Mouse (Mus musculus) kidney, adult 2 months (tissue): Measurements from ENCODE around the gene Amy2a5. TPM values are rescaled to one million over a fixed set of nuclear protein-coding genes. Genes with fewer than 3 reads are reported as not detected.
"Not testable (repeated sequence)": the region's sequence is repeated elsewhere in the genome, so short reads cannot be mapped to it uniquely, and the experiment has no call there.

ENCODE experiments used
- DNase-seq: peaks from one replicate; pipeline ENCODE4 v3.0.0; 2021
- H3K27ac ChIP-seq: fragments of 200-500 bp; 2 replicates; pipeline ENCODE4 v1.5.1; 2012; ENCODE audit warnings: low read depth, low read length, control low read depth, inconsistent platforms; ENCODE audit not compliant: insufficient read depth
- H3K27me3 ChIP-seq: fragments of 200-500 bp; replicated peaks from 2 replicates; pipeline ENCODE4 v1.6.1; 2012; ENCODE audit warnings: mild to moderate bottlenecking, moderate library complexity, low read length, inconsistent platforms; ENCODE audit not compliant: control insufficient read depth, insufficient read depth
- H3K36me3 ChIP-seq: fragments of 200-500 bp; 2 replicates; pipeline ENCODE4 v1.6.1; 2012; ENCODE audit warnings: mild to moderate bottlenecking, moderate library complexity, low read length, inconsistent platforms; ENCODE audit not compliant: control insufficient read depth, insufficient read depth
- H3K4me1 ChIP-seq: fragments of 200-500 bp; 2 replicates; pipeline ENCODE4 v1.6.1; 2011; ENCODE audit warnings: low read length; ENCODE audit not compliant: control insufficient read depth, insufficient read depth
- H3K4me3 ChIP-seq: fragments of 200-500 bp; 2 replicates; pipeline ENCODE4 v1.5.1; 2011; ENCODE audit warnings: mild to moderate bottlenecking, low read depth, low read length, control low read depth; ENCODE audit not compliant: insufficient read depth
- CTCF ChIP-seq: fragments of 200-500 bp; conservative IDR thresholded peaks from 2 replicates; pipeline ENCODE4 v1.5.1; 2011; ENCODE audit warnings: low read depth, mild to moderate bottlenecking, control low read depth, low read length, moderate library complexity, mixed read lengths; ENCODE audit not compliant: insufficient read depth, insufficient read length
- POLR2A ChIP-seq: fragments of 200-500 bp; IDR thresholded peaks from one replicate; pipeline ENCODE4 v1.6.1; 2011; ENCODE audit warnings: low read depth, low read length, control low read depth
- WGBS: fragments of 180-500 bp; shearing (Covaris S2); methylation state at CpG from one replicate; pipeline ENCODE4 v1.1.7; 2018; 5-methylcytosine and 5-hydroxymethylcytosine counted together
- polyA plus RNA-seq: library from polyadenylated mRNA; depleted of rRNA; stranded (reverse); fragments of >200 nt; gene quantifications from 2 replicates; pipeline ENCODE4 v1.2.3, GENCODE M21; 2012; rRNA removed

Amy2a5 gene
- not detected in 2 replicates for polyA plus RNA-seq

- DNase-seq, H3K4me1 ChIP-seq, H3K36me3 ChIP-seq, H3K27ac ChIP-seq, H3K4me3 ChIP-seq, H3K27me3 ChIP-seq: not testable (repeated sequence)
- WGBS, result no CpG with 5 or more reads among the region's 4 CpGs
Measured at GRCm38 (mm10) chr3:113258737-113259136, at the start of gene Amy2a5. Gene Amy2a5 (minus strand): TSS chr3:113258837.

DNA sequence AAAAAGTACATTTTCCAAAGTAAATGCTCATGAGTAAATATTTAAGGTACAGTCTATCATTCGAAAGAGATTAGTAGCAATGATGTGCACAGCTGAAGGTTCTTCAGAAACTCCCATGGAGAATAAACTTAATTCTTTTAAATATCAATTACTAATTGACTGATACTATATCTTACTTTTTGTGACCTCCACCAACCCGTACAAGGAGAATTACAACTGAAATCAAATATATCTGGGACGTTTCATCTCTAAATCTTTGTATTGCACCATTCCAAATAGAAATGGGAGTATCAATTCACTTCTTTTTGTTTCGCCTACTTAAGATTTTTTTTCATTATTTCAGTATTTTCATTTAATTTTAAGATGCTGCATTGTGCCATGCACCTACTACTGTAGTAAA, 32.7 kb upstream of the Amy2a5 start, which contains the start of gene Amy2a4:
TSS of gene Amy2a4 (minus strand) at position 101 of the 400 bp plus-strand sequence.
- not testable (repeated sequence) for H3K27me3 ChIP-seq
- WGBS, result no CpG with 5 or more reads among the region's 4 CpGs

GRCm38 (mm10) chr3:113280285-113280684, 21.6 kb upstream of the Amy2a5 start:
- not testable (repeated sequence) for DNase-seq, H3K36me3 ChIP-seq, H3K27ac ChIP-seq, H3K4me1 ChIP-seq, H3K4me3 ChIP-seq, H3K27me3 ChIP-seq

More for the DNA sequence above, 32.7 kb upstream of the Amy2a5 start, which contains the start of gene Amy2a4:
- DNase-seq, H3K4me1 ChIP-seq, H3K4me3 ChIP-seq, H3K36me3 ChIP-seq, H3K27ac ChIP-seq: not testable (repeated sequence)

- not testable (repeated sequence) for H3K27ac ChIP-seq, DNase-seq, H3K4me3 ChIP-seq, H3K4me1 ChIP-seq, H3K36me3 ChIP-seq, H3K27me3 ChIP-seq
Measured at GRCm38 (mm10) chr3:113279586-113279985, 20.9 kb upstream of the Amy2a5 start.

DNA sequence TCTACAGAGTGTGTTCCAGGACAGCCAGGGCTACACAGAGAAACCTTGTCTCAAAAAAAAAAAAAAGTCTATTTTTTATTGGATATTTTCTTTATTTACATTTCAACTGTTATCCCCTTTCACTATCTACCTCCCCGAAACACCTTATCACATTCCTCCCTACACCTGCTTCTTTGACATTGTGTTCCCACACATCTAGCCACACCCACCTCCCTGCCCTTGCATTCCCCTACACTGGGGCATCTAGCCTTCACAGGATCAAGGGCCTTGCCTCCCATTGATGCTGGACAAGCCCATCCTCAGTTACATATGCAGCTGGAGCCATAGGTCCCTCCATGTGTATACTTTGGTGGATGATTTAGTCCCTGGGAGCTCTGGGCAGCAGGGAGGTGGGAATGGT, 31.5 kb downstream of the Amy2a5 start:
- TF ChIP-seq CTCF (no peak), POLR2A (no peak)
- H3K4me3 ChIP-seq, result no peak overlapping the region
- H3K36me3 ChIP-seq, result no peaks in the 10 kb centered on the region
- no peaks in the 10 kb centered on the region for H3K4me1 ChIP-seq
- 97% methylated on average over 1 of the region's 1 CpGs for WGBS
- H3K27ac ChIP-seq, result no peak overlapping the region
- DNase-seq, result no peak
- no peaks in the 10 kb centered on the region for H3K27me3 ChIP-seq

Other genes with a start within 250 kb of the Amy2a5 start
- not detected in 2 replicates for gene Amy2a4, start 32.6 kb upstream of the Amy2a5 start, polyA plus RNA-seq
- gene Amy2a3, start 65.2 kb upstream of the Amy2a5 start, polyA plus RNA-seq, result not detected in 2 replicates
- not detected in 2 replicates for gene Amy2a2, start 97.8 kb upstream of the Amy2a5 start, polyA plus RNA-seq